Comparison of ENCODE assay signal across 11 mouse cellular contexts in the genomic region with DNA sequence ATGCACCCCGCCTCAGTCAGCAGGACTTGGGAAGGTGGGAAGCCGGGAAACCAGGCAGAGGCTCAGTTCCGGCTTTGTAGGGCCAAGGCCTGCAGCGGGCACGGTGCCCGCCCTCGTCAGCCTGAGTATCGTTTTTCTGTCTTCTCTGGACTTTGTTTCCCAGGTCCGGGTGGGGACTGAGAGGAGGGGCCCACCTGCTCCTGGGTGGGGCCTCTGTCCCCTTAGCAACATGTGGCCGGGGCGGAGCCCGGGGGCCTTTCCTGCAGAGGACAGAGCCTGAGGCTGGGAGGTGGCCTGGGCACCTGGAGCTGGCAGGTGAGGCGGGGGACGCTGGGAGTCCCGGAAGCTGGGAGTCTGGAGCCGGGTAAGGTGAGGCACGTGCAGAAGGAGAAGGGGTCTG. TPM values are rescaled to one million over a fixed set of nuclear protein-coding genes. Genes with fewer than 3 reads are reported as not detected.
DNase-seq lines count a peak whose midpoint lies in the region; ATAC-seq lines count a peak whose summit lies in the region.
"Had no signal": no experiment of that assay in that cellular context is flagged by ENCODE, and none has a peak within 500 bp of the region (broad histone marks: within the 10 kb centered on the region; RNA-seq: fewer than 3 reads in every experiment).

No protein-coding gene starts in this region.

- H3K36me3 ChIP-seq in embryonic facial prominence, embryonic 10.5 days (replicated peaks): peaks cover 32% of the 10 kb centered on the region
- H3K36me3 ChIP-seq in hindbrain, embryonic 12.5 days: peaks cover 36% of the 10 kb centered on the region
- H3K36me3 ChIP-seq in limb, embryonic 10.5 days: peaks cover 35% of the 10 kb centered on the region

- peak; percentile 11; the same call in 1 of the 2 replicates for ATAC-seq in hindbrain, embryonic 12.5 days (ENCODE audit: low FRiP score)
- ATAC-seq: inflammation-experienced regulatory T-cells, adult 6 months had no signal

- 0 out of 2 replicates have a peak overlapping the region, but pooled peaks have one; percentile 4 for H3K4me2 ChIP-seq in hindbrain, embryonic 12.5 days (replicated peaks)

- H3K27me3 ChIP-seq in embryonic facial prominence, embryonic 10.5 days (replicated peaks; ENCODE audit: low read depth, poor library complexity, severe bottlenecking): no peaks in the 10 kb centered on the region; the same call in 1 of the 2 replicates
- H3K27me3 ChIP-seq in hindbrain, embryonic 12.5 days: no peaks in the 10 kb centered on the region; the same call in 1 of the 2 replicates
- H3K27me3 ChIP-seq in limb, embryonic 10.5 days (ENCODE audit: low read depth, poor library complexity, severe bottlenecking): no peaks in the 10 kb centered on the region

- DNase-seq in embryonic facial prominence, embryonic 10.5 days (ENCODE audit: low spot score): peak; percentile 43
- no peak for DNase-seq in limb, embryonic 10.5 days (ENCODE audit: low spot score)
- DNase-seq in lung, postnatal 36 days: peak; percentile 46
- DNase-seq in urinary bladder, postnatal 25 days (ENCODE audit: low spot score): no peak
- no peak for DNase-seq in cerebellum, postnatal 14 days
- no peak for DNase-seq in layer of hippocampus, adult 18-20 months (ENCODE audit: low spot score in 2 of 2)
- no peak for DNase-seq in embryo, embryonic 9.5 days (ENCODE audit: extremely low spot score)
- DNase-seq: right cerebral cortex, adult 18-20 months had no signal

- H3K4me1 ChIP-seq in embryonic facial prominence, embryonic 10.5 days: peaks cover 45% of the 10 kb centered on the region
- H3K4me1 ChIP-seq in hindbrain, embryonic 12.5 days: peaks cover 23% of the 10 kb centered on the region
- peaks cover 21% of the 10 kb centered on the region for H3K4me1 ChIP-seq in limb, embryonic 10.5 days

- peak overlapping the region; percentile 21; the same call in 1 of the 2 replicates for H3K4me3 ChIP-seq in embryonic facial prominence, embryonic 10.5 days
- H3K4me3 ChIP-seq in hindbrain, embryonic 12.5 days: no peak overlapping the region
- peak overlapping the region; percentile 15; the same call in 1 of the 2 replicates for H3K4me3 ChIP-seq in limb, embryonic 10.5 days

- no peaks in the 10 kb centered on the region for H3K9me3 ChIP-seq in embryonic facial prominence, embryonic 10.5 days
- 0 out of 2 replicates have a peak, but pooled peaks cover 3% of the 10 kb centered on the region for H3K9me3 ChIP-seq in hindbrain, embryonic 12.5 days (replicated peaks)
- no peaks in the 10 kb centered on the region for H3K9me3 ChIP-seq in limb, embryonic 10.5 days (replicated peaks)

- WGBS in embryonic facial prominence, embryonic 10.5 days: 26% methylated on average over 17 of the region's 17 CpGs
- WGBS in hindbrain, embryonic 12.5 days: 39% methylated on average over 17 of the region's 17 CpGs
- WGBS in limb, embryonic 10.5 days: 36% methylated on average over 17 of the region's 17 CpGs

- H3K9ac ChIP-seq in hindbrain, embryonic 12.5 days: no peak overlapping the region

- peak overlapping the region; percentile 66 for H3K27ac ChIP-seq in embryonic facial prominence, embryonic 10.5 days (replicated peaks)
- H3K27ac ChIP-seq in hindbrain, embryonic 12.5 days: 0 out of 2 replicates have a peak overlapping the region, but pooled peaks have one; percentile 25
- peak overlapping the region; percentile 57; the same call in 1 of the 2 replicates for H3K27ac ChIP-seq in limb, embryonic 10.5 days

RNA-seq across cellular contexts. Expression of a gene that starts 1.6 kb away (rescaled TPM):
- polyA plus RNA-seq in embryonic facial prominence, embryonic 10.5 days (2016; fragmentation: Nextera tagmentation; extraction: Ambion mirVana): 1.7 and 2.2 TPM in 2 replicates
- polyA plus RNA-seq in hindbrain, embryonic 12.5 days (2016; fragmentation: Nextera tagmentation; extraction: Ambion mirVana): 1.3 and 2.1 TPM in 2 replicates
- polyA plus RNA-seq in limb, embryonic 10.5 days (2016; fragmentation: Nextera tagmentation; extraction: Ambion mirVana): 0.60 TPM in 1 of 2 replicates, not detected in the other
- 1 to 10 TPM in 1 of 2 experiments, under 1 TPM in 1; 0.54 to 1.3 TPM for total RNA-seq in layer of hippocampus, adult 18-20 months (2021)
- total RNA-seq: common myeloid progenitor, adult 5-6 weeks had no signal
- polyA plus RNA-seq: inflammation-experienced regulatory T-cells, adult 6 months had no signal

RNA-seq across cellular contexts. Expression of a gene that starts 29.0 kb away (rescaled TPM):
- polyA plus RNA-seq in embryonic facial prominence, embryonic 10.5 days (2016; fragmentation: Nextera tagmentation; extraction: Ambion mirVana): 127 and 129 TPM in 2 replicates
- 189 and 198 TPM in 2 replicates for polyA plus RNA-seq in hindbrain, embryonic 12.5 days (2016; fragmentation: Nextera tagmentation; extraction: Ambion mirVana)
- polyA plus RNA-seq in limb, embryonic 10.5 days (2016; fragmentation: Nextera tagmentation; extraction: Ambion mirVana): 121 and 126 TPM in 2 replicates
- total RNA-seq in layer of hippocampus, adult 18-20 months (2021): 100 to 1,000 TPM; 293 to 314 TPM

RNA-seq across cellular contexts. Expression of a gene that starts 31.6 kb away (rescaled TPM):
- 0.05 TPM in 1 of 2 replicates, not detected in the other for polyA plus RNA-seq in embryonic facial prominence, embryonic 10.5 days (2016; fragmentation: Nextera tagmentation; extraction: Ambion mirVana)
- polyA plus RNA-seq in hindbrain, embryonic 12.5 days (2016; fragmentation: Nextera tagmentation; extraction: Ambion mirVana): 0.23 and 0.30 TPM in 2 replicates
- polyA plus RNA-seq in limb, embryonic 10.5 days (2016; fragmentation: Nextera tagmentation; extraction: Ambion mirVana): 0.19 TPM in 1 of 2 replicates, not detected in the other
- under 1 TPM; 0.61 to 0.89 TPM for total RNA-seq in layer of hippocampus, adult 18-20 months (2021)

RNA-seq across cellular contexts. Expression of a gene that starts 31.9 kb away (rescaled TPM):
- 406 and 416 TPM in 2 replicates for polyA plus RNA-seq in embryonic facial prominence, embryonic 10.5 days (2016; fragmentation: Nextera tagmentation; extraction: Ambion mirVana)
- polyA plus RNA-seq in hindbrain, embryonic 12.5 days (2016; fragmentation: Nextera tagmentation; extraction: Ambion mirVana): 201 and 211 TPM in 2 replicates
- 485 and 494 TPM in 2 replicates for polyA plus RNA-seq in limb, embryonic 10.5 days (2016; fragmentation: Nextera tagmentation; extraction: Ambion mirVana)
- 10 to 100 TPM; 48.8 to 58.4 TPM for total RNA-seq in layer of hippocampus, adult 18-20 months (2021)

RNA-seq across cellular contexts. Expression of a gene that starts 45.3 kb away (rescaled TPM):
- 1.9 and 2.2 TPM in 2 replicates for polyA plus RNA-seq in embryonic facial prominence, embryonic 10.5 days (2016; fragmentation: Nextera tagmentation; extraction: Ambion mirVana)
- 2.3 and 2.7 TPM in 2 replicates for polyA plus RNA-seq in hindbrain, embryonic 12.5 days (2016; fragmentation: Nextera tagmentation; extraction: Ambion mirVana)
- polyA plus RNA-seq in limb, embryonic 10.5 days (2016; fragmentation: Nextera tagmentation; extraction: Ambion mirVana): 1.8 and 2.3 TPM in 2 replicates
- total RNA-seq in layer of hippocampus, adult 18-20 months (2021): 1 to 10 TPM; 1.8 to 2.5 TPM

Comparison
In these comparisons a context has a peak if more than half of its experiments do, and no peak if none do; other contexts are left out.
1. DNase-seq: peak in embryonic facial prominence, embryonic 10.5 days (single experiment) and lung, postnatal 36 days (single experiment); none in limb, embryonic 10.5 days (single experiment), urinary bladder, postnatal 25 days (single experiment), cerebellum, postnatal 14 days (0 of 2), layer of hippocampus, adult 18-20 months (0 of 2) and embryo, embryonic 9.5 days (single experiment).
2. Peak in every context shown above with its lines, with median percentiles within 50 percentile points of each other: H3K27ac ChIP-seq.